Mouse (Mus musculus) heart, postnatal 36 days (tissue): ENCODE results near the gene Tmsb15b2. TPM values are rescaled to one million over a fixed set of nuclear protein-coding genes. Genes with fewer than 3 reads are reported as not detected.
A peak's percentile ranks its signal among the peaks of the same experiment; 100 is the strongest.
"Not testable (repeated sequence)": the region's sequence is repeated elsewhere in the genome, so short reads cannot be mapped to it uniquely, and the experiment has no call there.

Experiments used
- DNase-seq, 2 experiments: peaks; one replicate each; pipeline ENCODE4 v3.0.0; 2021 to 2022
- intact Hi-C: fragments of 180-260 bp; cut with DNase I; formaldehyde crosslinking; loops from one replicate; pipeline ENCODE4 v1.15.1; 2025
- total RNA-seq, 2 experiments: library from RNA; stranded (reverse); gene quantifications; 2 replicates each; pipeline ENCODE4 v1.2.3; 2021

Gene Tmsb15b2
- 1 to 10 TPM in 1 of 2 experiments, not detected in 1; 2.9 TPM for total RNA-seq

- DNase-seq, result not testable (repeated sequence)
- intact Hi-C loops, result loop anchor here (5.0 kb wide), 1 partner anchor 42 kb away; no protein-coding TSS in a partner anchor
Observed at GRCm38 (mm10) chrX:136975397-136975796, at the start of gene Tmsb15b2. Gene Tmsb15b2, minus strand, starts transcription at chrX:136975497.

- intact Hi-C loops, result loop anchor here (5.0 kb wide), 1 partner anchor 42 kb away; the partner anchor contains the start of genes Tmsb15b1, Tmsb15b2 and Tmsb15l
- peak; percentile 39 to 63 for DNase-seq
Observed at GRCm38 (mm10) chrX:137019310-137019709, 44.0 kb upstream of the Tmsb15b2 start.

- intact Hi-C loops, result loop anchor here (5.0 kb wide), 1 partner anchor 40 kb away; the partner anchor contains the start of genes Tmsb15b1, Tmsb15b2 and Tmsb15l
Observed at GRCm38 (mm10) chrX:137017668-137018067, 42.4 kb upstream of the Tmsb15b2 start.

GRCm38 (mm10) chrX:137015099-137015709 is 39.9 kb upstream of the Tmsb15b2 start:
- DNase-seq, result peak; percentile 15 to 32
- intact Hi-C loops, result loop anchor here (1.0 to 5.0 kb wide), 2 partner anchors 38 to 271 kb away; partner anchors contain the start of genes Tmsb15b1, Tmsb15b2 and Tmsb15l

More at GRCm38 (mm10) chrX:137017668-137018067, 42.4 kb upstream of the Tmsb15b2 start:
- DNase-seq, result no peak

GRCm38 (mm10) chrX:136996256-136996655 is 21.0 kb upstream of the Tmsb15b2 start:
- no peak for DNase-seq
- intact Hi-C loops, result no loop called here

- intact Hi-C loops, result no loop called here
Observed at GRCm38 (mm10) chrX:136993641-136994040, 18.3 kb upstream of the Tmsb15b2 start.

GRCm38 (mm10) chrX:136992978-136993547 is 17.8 kb upstream of the Tmsb15b2 start, which contains the start of gene Zcchc18:
Gene Zcchc18, plus strand, starts transcription at chrX:136993155.
- DNase-seq, result peak; percentile 17 to 25
- intact Hi-C loops, result no loop called here

More at GRCm38 (mm10) chrX:136993641-136994040, 18.3 kb upstream of the Tmsb15b2 start:
- DNase-seq, result no peak

GRCm38 (mm10) chrX:136992191-136992965 is 17.1 kb upstream of the Tmsb15b2 start:
- DNase-seq, result no peak
- intact Hi-C loops, result no loop called here

GRCm38 (mm10) chrX:136991274-136991673 is 16.0 kb upstream of the Tmsb15b2 start:
- intact Hi-C loops, result no loop called here
- DNase-seq, result no peak

- intact Hi-C loops, result no loop called here
- DNase-seq, result no peak
Observed at GRCm38 (mm10) chrX:136986039-136986438, 10.7 kb upstream of the Tmsb15b2 start.

GRCm38 (mm10) chrX:136978616-136979015 is 3.3 kb upstream of the Tmsb15b2 start:
- intact Hi-C loops, result loop anchor here (5.0 kb wide), 1 partner anchor 39 kb away; no protein-coding TSS in a partner anchor
- no peak for DNase-seq

- intact Hi-C loops, result loop anchor here (5.0 kb wide), 1 partner anchor 41 kb away; no protein-coding TSS in a partner anchor
- peak in 1 of 2 experiments; percentile 14 for DNase-seq
Observed at GRCm38 (mm10) chrX:136976424-136977084, 1.3 kb upstream of the Tmsb15b2 start, which contains the start of the genes Tmsb15l and Tmsb15b1. Gene Tmsb15l, minus strand, starts transcription at chrX:136976869. Gene Tmsb15b1, minus strand, starts transcription at chrX:136976874.

GRCm38 (mm10) chrX:136959688-136960087 is 15.6 kb downstream of the Tmsb15b2 start:
- no peak for DNase-seq

GRCm38 (mm10) chrX:136958300-136958699 is 17.0 kb downstream of the Tmsb15b2 start:
- not testable (repeated sequence) for DNase-seq
- intact Hi-C loops, result loop anchor here (10.0 kb wide), 1 partner anchor 187 kb away; no protein-coding TSS in a partner anchor

More at GRCm38 (mm10) chrX:136959688-136960087, 15.6 kb downstream of the Tmsb15b2 start:
- intact Hi-C loops, result loop anchor here (10.0 kb wide), 1 partner anchor 185 kb away; no protein-coding TSS in a partner anchor

GRCm38 (mm10) chrX:136957583-136958279 is 17.6 kb downstream of the Tmsb15b2 start:
- not testable (repeated sequence) for DNase-seq
- intact Hi-C loops, result loop anchor here (10.0 kb wide), 1 partner anchor 187 kb away; no protein-coding TSS in a partner anchor

- DNase-seq, result no peak
- intact Hi-C loops, result no loop called here
Observed at GRCm38 (mm10) chrX:136937985-136938384, 37.3 kb downstream of the Tmsb15b2 start.

GRCm38 (mm10) chrX:136927031-136927430 is 48.3 kb downstream of the Tmsb15b2 start, which contains the start of gene H2bfm:
Gene H2bfm, plus strand, starts transcription at chrX:136927325.
- DNase-seq, result no peak
- intact Hi-C loops, result no loop called here

GRCm38 (mm10) chrX:136925863-136926262 is 49.4 kb downstream of the Tmsb15b2 start:
- DNase-seq, result no peak
- intact Hi-C loops, result no loop called here
